Mouse (Mus musculus) yolk sac, embryonic 10.5 days (tissue): ENCODE results near the gene Ccn5.

Experiments
- DNase-seq: peaks from one replicate; pipeline ENCODE4 v3.0.0-alpha.2; 2017; ENCODE audit warnings: low spot score

Ccn5 gene

GRCm38 (mm10) chr2:163842043-163842442 lies 21.4 kb downstream of the Ccn5 start:
- no peak for DNase-seq

- DNase-seq, result no peak
These were observed 32.8 kb downstream of the Ccn5 start, which contains the start of gene Kcnk15 for GRCm38 (mm10) chr2:163853461-163853901. TSS of gene Kcnk15 (plus strand) at chr2:163853651.

- DNase-seq, result no peak
These were observed 36.6 kb downstream of the Ccn5 start for GRCm38 (mm10) chr2:163857233-163857632.

GRCm38 (mm10) chr2:163858254-163858947 lies 37.7 kb downstream of the Ccn5 start:
- no peak for DNase-seq

- no peak for DNase-seq
These were observed 44.6 kb downstream of the Ccn5 start for GRCm38 (mm10) chr2:163865311-163865710.

GRCm38 (mm10) chr2:163866061-163866460 lies 45.4 kb downstream of the Ccn5 start:
- DNase-seq, result no peak

- no peak for DNase-seq
These were observed 49.1 kb downstream of the Ccn5 start for GRCm38 (mm10) chr2:163869783-163870182.

- no peak for DNase-seq
These were observed 50.6 kb downstream of the Ccn5 start for GRCm38 (mm10) chr2:163871266-163871665.

- no peak for DNase-seq
These were observed 51.2 kb downstream of the Ccn5 start for GRCm38 (mm10) chr2:163871906-163872305.

- no peak for DNase-seq
These were observed 54.2 kb downstream of the Ccn5 start for GRCm38 (mm10) chr2:163874877-163875276.

GRCm38 (mm10) chr2:163875484-163875883 lies 54.8 kb downstream of the Ccn5 start:
- no peak for DNase-seq

- no peak for DNase-seq
These were observed 56.3 kb downstream of the Ccn5 start for GRCm38 (mm10) chr2:163876830-163877498.

GRCm38 (mm10) chr2:163880891-163881290 lies 60.2 kb downstream of the Ccn5 start:
- no peak for DNase-seq
